Mouse (Mus musculus) heart, postnatal 10 days (tissue): ENCODE results near the gene Ppm1g. TPM values are rescaled to one million over a fixed set of nuclear protein-coding genes. Genes with fewer than 3 reads are reported as not detected.

Source experiments
- DNase-seq, 2 experiments: peaks; one replicate each; pipeline ENCODE4 v3.0.0; 2021
- intact Hi-C: fragments of 180-260 bp; cut with DNase I; formaldehyde crosslinking; loops from one replicate; pipeline ENCODE4 v1.15.1; 2025
- total RNA-seq, 2 experiments: library from RNA; stranded (reverse); gene quantifications; 2 replicates each; pipeline ENCODE4 v1.2.3; 2021

Ppm1g gene
- total RNA-seq, 2 experiments from 2014 or later, result 70.1 to 86.9 TPM

DNA sequence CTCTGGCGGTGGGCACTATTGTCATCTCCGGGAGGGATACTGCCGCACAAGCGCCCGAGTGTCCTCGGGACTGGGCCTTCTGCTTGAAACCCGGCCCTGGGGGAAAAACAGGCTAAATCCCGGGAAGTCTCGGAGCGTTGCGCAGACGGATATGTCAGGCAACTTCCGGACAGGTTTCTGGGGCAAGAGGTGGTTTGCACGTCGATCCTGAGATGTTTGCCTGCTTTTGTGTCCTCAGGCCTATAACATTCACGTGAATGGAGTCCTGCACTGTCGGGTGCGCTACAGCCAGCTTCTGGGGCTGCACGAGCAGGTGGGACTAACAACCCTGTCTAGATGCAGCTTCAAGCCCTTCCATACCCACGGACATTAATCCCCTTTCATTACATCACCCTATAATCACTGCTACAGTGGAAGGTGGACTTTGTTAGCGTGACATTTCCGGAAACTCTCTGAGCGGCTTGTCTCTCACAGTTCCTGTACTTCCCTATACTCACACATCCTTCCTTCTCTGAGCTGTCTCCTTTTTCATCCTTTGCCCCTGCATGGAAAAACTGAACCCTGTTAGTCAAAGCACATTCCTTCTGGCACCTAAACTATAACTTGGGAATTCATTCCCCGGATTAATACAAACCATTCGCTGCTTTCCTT is 26.7 kb downstream of the Ppm1g start:
- intact Hi-C loops, result no loop called here
- DNase-seq, result no peak

DNA sequence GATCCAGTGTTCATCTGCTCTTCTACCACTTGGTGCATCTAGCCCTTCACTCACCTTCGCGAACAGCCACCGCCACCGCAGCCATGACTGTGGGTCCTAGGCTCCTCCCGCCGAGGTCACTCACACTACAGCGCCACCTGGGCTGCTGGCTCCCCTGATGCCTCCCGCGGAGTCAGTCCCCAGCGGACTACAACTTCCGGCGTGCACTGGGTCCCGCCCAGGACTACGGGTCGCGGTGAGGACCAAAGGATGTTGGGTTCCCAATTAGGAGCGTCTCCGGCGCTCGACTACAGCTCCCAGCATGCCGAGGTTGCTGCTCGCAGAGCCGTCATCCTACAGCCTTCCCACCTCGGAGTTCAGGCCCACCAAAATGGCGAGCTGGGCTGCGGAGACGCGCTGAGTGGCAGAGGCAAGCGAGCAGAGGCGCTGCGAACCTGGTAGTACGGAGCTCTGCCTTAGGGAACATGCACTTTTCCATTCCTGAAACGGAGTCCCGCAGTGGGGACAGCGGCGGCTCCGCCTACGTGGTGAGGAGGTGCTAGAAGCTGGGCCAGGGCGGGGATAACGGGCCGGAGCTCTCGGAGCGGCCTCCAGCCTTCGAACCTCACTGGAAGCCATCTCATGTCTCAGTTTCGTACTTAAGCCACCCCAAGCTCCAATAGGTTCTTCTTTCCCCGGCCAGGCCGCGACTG is 27.4 kb downstream of the Ppm1g start, which contains the start of the genes Snx17 and Eif2b4:
Snx17 (plus strand) TSS at position 289 of the 692 bp plus-strand sequence.
Eif2b4 (minus strand) TSS at position 492 of the 692 bp plus-strand sequence.
- intact Hi-C loops, result no loop called here
- DNase-seq, result peak; percentile 100

DNA sequence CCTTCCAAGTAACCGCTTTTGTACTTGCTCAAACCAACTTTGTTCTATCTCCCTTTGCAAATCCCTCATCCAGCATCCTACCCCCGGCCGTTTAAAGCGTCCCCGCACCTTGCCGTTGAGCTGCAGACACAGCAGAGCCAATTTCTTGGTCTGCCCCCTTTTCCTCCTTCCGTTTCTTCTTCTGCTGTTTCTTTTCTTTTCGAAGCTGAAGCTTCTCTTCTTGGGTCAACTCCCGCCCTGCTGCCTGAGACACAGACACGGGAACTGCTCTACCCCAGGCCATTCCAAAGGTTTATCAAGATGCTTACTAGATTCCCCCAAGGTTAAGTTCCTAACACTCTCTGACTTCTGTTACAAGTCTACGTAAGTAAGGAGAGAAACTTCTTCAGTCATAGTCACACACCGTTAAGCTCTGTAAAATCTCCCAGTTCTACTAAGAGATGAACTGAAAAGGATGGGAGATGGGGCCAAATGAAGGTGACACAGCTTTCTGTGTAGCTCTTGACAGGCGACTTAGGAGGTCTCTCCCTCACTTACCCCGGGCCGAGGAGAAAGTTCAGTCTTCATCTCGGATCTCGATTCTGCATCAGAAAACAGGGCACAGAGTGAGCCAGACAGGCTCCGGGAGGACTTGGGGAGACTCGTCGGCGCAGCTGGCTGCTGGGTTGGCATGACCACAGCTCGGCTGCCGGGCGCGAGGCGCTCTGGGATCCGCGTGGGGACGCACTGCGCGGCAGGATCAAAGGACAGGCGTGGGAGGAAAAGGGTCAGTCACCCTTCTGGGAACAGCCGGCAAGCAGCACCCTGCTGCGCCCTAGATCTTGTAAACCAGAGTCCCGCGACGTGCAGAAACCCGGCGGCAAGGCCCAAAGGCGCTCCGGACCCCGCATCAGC is 28.2 kb downstream of the Ppm1g start:
- intact Hi-C loops, result no loop called here

DNA sequence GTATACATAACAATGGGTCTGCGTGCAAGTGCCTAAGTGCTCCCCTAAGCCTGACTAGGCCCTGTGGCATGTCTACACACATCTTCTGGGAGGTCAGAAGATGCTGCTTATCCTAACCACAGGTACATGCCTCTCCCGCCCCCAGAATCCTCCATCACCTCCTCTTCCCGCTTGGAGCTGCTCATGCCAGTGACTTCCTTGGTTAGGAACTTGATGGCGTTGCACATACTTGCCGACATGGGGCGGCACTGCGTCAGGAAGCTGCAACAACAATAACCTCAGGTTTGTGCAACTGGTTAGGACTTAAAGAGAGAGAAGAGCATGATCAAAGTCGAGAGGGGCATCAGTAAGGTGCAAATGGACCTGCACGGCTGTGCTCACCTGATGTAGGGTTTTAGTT is 30.3 kb downstream of the Ppm1g start:
- DNase-seq, result no peak
- intact Hi-C loops, result no loop called here

More for the DNA sequence above, 28.2 kb downstream of the Ppm1g start:
- DNase-seq, result no peak

DNA sequence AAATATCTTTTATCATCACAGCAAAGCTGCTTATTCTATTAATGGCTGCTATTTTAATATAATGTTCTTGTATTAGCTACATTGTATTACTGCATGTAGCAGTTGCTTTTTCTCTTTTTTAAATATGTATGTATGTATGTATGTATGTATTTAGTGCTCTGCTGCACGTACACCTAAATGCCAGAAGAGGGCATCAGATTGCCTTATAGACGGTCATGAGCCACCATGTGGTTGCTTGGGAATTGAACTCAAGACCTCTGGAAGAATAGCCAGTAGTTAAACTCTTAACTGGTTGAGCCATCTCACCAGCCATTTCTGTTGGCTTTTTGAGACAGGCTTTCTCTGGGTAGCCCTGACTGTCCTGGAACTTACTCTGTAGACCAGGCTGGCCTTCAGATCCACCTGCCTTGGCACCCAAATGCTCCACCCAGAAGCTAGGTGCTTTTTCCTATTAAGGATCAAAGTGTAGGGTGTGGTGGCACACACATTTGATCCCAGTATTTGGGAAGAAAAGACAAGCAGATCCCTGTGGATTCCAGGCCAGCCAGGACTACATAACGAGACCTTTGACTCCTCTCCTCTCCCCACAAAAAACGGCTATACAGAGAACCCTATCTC is 32.2 kb downstream of the Ppm1g start:
- no peak for DNase-seq

DNA sequence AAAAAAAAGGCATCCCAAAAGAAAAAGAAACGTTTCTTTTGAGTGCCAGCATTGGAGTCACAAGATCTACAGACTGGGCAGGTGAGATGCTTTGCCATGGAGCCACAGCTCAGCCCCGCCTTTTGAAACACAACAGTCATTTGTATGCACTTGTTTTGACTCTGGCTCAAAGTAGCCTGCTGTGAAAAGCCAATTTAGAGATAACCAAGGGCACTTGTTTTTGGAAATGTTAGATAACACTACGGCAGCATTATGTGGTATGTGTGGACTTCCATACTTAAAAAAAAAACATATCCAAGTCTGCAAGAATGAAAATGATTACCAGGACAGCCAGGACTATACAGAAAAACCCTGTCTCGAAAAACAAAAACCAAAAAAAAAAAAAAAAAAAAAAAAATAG is 36.8 kb downstream of the Ppm1g start:
- intact Hi-C loops, result no loop called here
- DNase-seq, result no peak

More for the DNA sequence above, 32.2 kb downstream of the Ppm1g start:
- intact Hi-C loops, result no loop called here

DNA sequence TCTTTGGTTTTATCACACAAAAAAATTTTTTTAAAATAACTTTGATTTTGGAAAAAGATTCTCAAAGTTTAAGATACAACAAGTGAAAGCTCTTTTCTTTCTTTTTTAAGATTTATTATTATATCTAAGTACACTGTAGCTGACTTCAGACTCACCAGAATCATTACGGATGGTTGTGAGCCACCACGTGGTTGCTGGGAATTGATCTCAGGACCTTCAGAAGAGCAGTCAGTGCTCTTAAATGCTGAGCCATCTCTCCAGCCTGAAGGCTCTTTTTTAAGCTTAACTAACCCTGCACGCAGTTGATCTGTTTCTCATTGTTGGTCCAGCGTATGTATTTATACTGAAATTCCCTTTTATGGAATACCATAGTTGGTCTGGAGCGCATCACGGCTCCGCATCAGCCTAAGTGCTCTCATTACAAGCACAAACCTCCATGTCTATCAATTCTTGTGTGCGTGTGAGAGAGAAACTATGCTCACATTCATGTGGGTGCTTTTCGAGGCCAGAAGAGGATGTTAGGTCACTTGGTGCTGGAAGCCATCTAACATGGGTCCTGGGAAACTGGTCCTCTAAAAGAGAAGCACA is 39.2 kb downstream of the Ppm1g start:
- DNase-seq, result no peak
- intact Hi-C loops, result no loop called here

DNA sequence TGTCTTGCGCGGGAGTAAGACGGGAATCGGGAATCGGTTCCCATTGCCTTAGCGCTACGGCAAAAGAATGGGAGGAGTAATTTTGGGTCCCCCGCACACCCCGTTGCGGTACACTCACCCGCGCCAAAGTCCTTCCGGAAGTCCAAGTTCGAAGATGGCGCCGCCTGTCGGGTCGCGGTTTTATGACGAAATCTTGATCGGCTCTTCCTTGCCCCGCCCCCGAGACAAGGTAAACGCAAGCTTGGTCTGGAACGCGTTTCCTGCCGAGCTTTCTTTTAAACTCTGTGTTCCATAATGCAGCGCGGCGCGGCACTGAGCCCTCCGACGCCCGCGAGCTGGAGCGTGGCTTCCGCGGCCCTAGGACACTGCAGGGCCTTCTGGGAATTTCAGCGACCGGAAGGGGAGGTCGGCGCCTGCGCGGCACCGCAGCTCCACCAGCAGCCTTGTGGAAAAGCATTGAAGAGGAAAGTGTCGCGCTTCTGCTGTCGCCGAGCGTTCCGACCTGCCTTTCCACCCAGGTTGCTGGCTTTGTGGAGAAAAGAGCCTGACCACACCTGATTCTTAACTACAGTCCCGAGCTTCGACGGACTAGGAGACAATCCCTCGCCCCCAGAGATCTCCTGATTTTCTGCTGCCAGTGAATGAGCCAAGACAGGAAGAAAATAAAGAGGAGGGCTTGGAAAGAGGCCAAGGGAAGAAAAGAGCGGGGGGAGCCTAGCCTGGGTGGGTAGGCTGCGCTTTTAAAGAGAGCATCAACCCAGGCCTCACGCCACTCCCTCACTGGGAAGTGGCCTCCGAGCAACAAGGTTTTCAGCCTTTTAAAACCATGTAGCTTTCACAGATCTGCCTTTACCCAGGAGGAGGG is 40.5 kb downstream of the Ppm1g start, which contains the start of the genes Gm29609 and Gtf3c2:
Gm29609 (minus strand) TSS at position 146 of the 865 bp plus-strand sequence.
Gtf3c2 (minus strand) TSS at position 379 of the 865 bp plus-strand sequence.
- intact Hi-C loops, result no loop called here
- peak; percentile 96 to 97 for DNase-seq

DNA sequence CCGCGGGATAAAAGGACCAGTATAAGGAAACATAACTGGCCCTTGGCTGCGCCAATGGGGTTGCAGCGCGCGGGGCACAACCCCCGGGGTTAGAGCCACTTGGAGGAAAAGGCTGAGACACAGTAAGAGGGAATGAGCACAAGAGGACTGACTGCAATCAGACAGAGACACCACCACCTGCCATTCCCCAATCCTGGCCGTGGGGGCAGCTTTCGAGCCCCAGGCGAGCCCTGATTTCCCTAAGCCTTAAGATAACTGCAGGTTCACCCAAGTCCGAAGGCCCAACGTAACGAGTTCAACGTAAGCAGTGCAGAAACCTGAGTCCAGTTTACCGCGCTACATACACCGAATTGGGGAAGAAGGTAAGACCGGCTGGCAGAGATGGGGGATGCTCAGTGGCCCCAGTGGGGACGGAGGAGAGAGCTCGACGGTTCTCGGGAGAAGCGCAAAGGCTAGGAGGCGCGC is 41.2 kb downstream of the Ppm1g start:
- DNase-seq, result no peak
- intact Hi-C loops, result no loop called here

DNA sequence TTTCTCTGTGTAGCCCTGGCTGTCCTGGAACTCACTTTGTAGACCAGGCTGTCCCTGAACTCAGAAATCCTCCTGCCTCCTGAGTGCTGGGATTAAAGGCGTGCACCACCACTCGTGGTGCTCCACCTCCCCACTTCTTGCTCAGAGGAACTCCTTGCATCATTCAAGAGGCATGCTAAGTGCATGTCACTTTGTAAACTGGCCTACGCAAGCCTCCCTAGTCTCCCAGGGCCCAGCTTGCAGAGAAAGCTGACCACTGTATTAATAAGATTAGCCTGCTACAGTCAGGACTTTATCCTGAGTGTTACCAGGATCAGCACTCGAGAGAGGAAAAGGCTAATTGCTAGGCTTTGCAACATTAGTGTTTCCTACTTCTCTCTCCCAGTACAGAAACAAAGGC is 51.9 kb downstream of the Ppm1g start:
- DNase-seq, result no peak
- intact Hi-C loops, result no loop called here

DNA sequence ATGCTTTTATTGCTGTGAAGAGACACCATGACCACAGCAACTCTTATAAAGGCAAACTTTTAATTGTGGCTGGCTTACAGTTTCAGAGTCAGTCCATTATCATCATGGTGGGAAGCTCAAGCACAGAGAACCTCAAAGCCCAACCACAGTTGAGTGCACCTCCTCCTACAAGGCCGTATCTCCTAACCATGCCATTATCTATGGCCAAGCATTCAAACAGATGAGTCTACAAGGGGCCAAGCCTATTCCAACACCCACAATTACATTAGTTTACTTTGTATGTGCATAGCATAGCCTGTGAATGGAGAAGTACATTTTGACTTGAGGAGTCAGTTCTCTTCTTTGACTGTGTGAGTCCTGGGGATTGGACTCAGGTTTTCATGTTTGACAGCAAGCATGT is 55.6 kb downstream of the Ppm1g start:
- intact Hi-C loops, result no loop called here
- no peak for DNase-seq

DNA sequence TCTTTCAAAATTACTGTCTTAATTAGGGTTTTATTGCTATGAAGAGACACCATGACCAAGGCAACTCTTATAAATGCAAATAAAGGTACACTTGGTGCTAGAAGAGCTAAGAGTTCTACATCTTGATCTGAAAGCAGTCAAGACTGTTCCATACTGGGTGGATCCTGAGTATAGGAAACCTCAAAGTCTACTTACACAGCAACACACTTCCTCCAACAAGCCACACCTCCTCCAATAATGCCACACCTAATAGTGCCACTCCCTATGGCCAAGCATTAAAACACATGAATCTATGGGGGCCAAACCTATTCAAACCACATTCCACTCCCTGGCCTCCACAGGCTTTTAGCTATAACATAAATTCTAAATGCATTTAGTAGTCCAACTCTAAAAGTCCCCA is 58.0 kb downstream of the Ppm1g start:
- DNase-seq, result no peak
- intact Hi-C loops, result no loop called here

DNA sequence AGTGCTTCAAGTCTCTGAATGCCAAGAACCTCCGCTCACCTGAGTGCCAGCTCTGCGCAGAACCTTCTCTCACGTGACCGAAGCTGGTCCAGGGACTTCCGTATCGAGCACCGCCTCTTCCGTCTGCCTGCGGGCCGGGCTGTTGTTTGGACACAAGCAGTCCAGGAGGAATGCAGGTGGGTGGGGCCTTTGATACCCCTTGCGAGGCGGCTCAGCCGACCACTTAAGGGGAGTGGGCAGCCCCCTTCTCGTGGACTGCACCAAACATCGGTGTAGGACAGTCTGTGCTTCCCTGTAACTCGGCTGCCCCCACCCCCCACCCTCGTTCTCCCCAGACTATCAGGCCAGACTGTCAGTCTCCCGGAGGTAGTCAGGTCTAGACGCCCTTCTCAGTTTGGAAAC is 66.3 kb downstream of the Ppm1g start, which contains the start of gene Mpv17:
Mpv17 (minus strand) TSS at position 100 of the 402 bp plus-strand sequence.
- DNase-seq, result peak; percentile 88
- intact Hi-C loops, result no loop called here

DNA sequence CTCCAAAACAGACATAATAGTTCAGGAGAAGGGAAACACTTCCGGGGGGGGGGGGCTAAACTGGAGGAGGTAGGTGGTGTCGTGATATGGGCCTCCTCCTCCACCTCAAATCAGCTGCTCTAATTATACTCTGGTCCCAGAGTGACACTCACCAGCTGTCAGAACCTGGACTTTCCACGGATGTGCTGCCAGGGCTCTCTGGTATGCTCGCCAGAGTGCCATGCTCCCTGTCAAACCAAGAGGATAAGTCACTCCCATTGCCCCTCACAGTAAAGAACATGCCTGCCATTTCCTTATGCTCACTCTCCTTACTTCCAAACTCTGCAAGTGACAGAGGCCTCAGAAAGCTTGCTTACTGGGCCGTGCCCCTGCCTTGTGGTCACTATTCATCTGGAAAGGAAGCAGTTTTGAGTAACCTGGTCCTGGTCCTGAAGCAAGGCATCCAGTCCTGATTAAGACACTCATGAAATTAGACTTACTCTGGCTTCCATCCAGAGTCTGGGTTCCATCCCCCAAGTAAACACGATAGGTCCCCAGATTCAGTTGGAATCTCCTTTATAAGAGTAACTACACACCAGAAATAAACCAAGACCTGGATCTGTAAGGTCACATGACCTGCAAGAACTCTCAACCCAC is 66.9 kb downstream of the Ppm1g start:
- DNase-seq, result peak; percentile 39 to 56
- intact Hi-C loops, result no loop called here

Other genes with a start within 250 kb of the Ppm1g start
- gene Atraid, start 172.4 kb downstream of the Ppm1g start, total RNA-seq, result 10 to 100 TPM; 62.7 to 64.1 TPM
- 1 to 10 TPM; 4.7 to 4.8 TPM for gene Slc5a6, start 171.8 kb downstream of the Ppm1g start, total RNA-seq
- gene Cad, start 165.9 kb downstream of the Ppm1g start, total RNA-seq, result 10 to 100 TPM; 19.1 to 21.7 TPM
- not detected for gene Dnajc5g, start 114.4 kb downstream of the Ppm1g start, total RNA-seq
- under 1 TPM in 1 of 2 experiments, not detected in 1; 0.25 TPM for gene Slc30a3, start 112.5 kb downstream of the Ppm1g start, total RNA-seq
- gene Trim54, start 104.0 kb downstream of the Ppm1g start, total RNA-seq, result 10 to 100 TPM; 67.3 to 78.0 TPM
- not detected for gene Ucn, start 81.9 kb downstream of the Ppm1g start, total RNA-seq
- 10 to 100 TPM; 52.1 to 59.3 TPM for gene Mpv17, start 66.4 kb downstream of the Ppm1g start, total RNA-seq
- 1 to 10 TPM in 1 of 2 experiments, under 1 TPM in 1; 0.38 to 1.6 TPM for gene Gm29609, start 40.8 kb downstream of the Ppm1g start, total RNA-seq
- gene Gtf3c2, start 40.5 kb downstream of the Ppm1g start, total RNA-seq, result 10 to 100 TPM; 45.1 to 48.3 TPM
- gene Snx17, start 27.5 kb downstream of the Ppm1g start, total RNA-seq, result 10 to 100 TPM; 80.0 to 80.7 TPM
- 10 to 100 TPM; 44.8 to 45.2 TPM for gene Eif2b4, start 27.3 kb downstream of the Ppm1g start, total RNA-seq
- 10 to 100 TPM; 12.7 to 12.9 TPM for gene Zfp513, start 18.4 kb downstream of the Ppm1g start, total RNA-seq
- gene Nrbp1, start 20.2 kb upstream of the Ppm1g start, total RNA-seq, result 10 to 100 TPM; 83.8 to 85.2 TPM
- 1 to 10 TPM in 1 of 2 experiments, not detected in 1; 1.0 TPM for gene Gm9970, start 20.5 kb upstream of the Ppm1g start, total RNA-seq
- gene Krtcap3, start 31.0 kb upstream of the Ppm1g start, total RNA-seq, result 1 to 10 TPM; 2.1 to 2.5 TPM
- gene Ift172, start 70.4 kb upstream of the Ppm1g start, total RNA-seq, result 10 to 100 TPM; 34.1 to 40.4 TPM
- 10 to 100 TPM in 1 of 2 experiments, 1 to 10 TPM in 1; 3.6 to 10.3 TPM for gene Fndc4, start 75.4 kb upstream of the Ppm1g start, total RNA-seq
- not detected for gene Gckr, start 76.8 kb upstream of the Ppm1g start, total RNA-seq
- 10 to 100 TPM; 20.5 to 23.6 TPM for gene Zfp512, start 231.7 kb upstream of the Ppm1g start, total RNA-seq